Mouse (Mus musculus) small intestine, adult 2 months (tissue): ENCODE results near the gene Dnajb14. TPM values are rescaled to one million over a fixed set of nuclear protein-coding genes. Genes with fewer than 3 reads are reported as not detected.

Experiments used
- H3K27ac ChIP-seq: fragments of 200-500 bp; 2 replicates; pipeline ENCODE4 v1.5.1; 2012; ENCODE audit warnings: low read depth, low read length, control low read depth, inconsistent platforms; ENCODE audit not compliant: insufficient read depth
- H3K27me3 ChIP-seq: fragments of 200-500 bp; 2 replicates; pipeline ENCODE4 v1.6.1; 2012; ENCODE audit warnings: mild to moderate bottlenecking, moderate library complexity, low read length, inconsistent platforms; ENCODE audit not compliant: control insufficient read depth, insufficient read depth
- H3K36me3 ChIP-seq: fragments of 200-500 bp; 2 replicates; pipeline ENCODE4 v1.6.1; 2012; ENCODE audit warnings: mild to moderate bottlenecking, low read length, control low read depth, inconsistent platforms; ENCODE audit not compliant: control insufficient read depth, insufficient read depth
- H3K4me1 ChIP-seq: fragments of 200-500 bp; 2 replicates; pipeline ENCODE4 v1.6.1; 2012; ENCODE audit warnings: low read length, inconsistent platforms, mixed read lengths; ENCODE audit not compliant: control insufficient read depth, insufficient read depth, insufficient read length
- H3K4me3 ChIP-seq: fragments of 200-500 bp; 2 replicates; pipeline ENCODE4 v1.5.1; 2012; ENCODE audit warnings: low read depth, mild to moderate bottlenecking, control low read depth, inconsistent platforms, low read length, moderate library complexity
- CTCF ChIP-seq: fragments of 200-500 bp; IDR thresholded peaks from 2 replicates; pipeline ENCODE4 v1.5.1; 2012; ENCODE audit warnings: low read depth, mild to moderate bottlenecking, control low read depth, inconsistent platforms, low read length, moderate library complexity, mixed read lengths; ENCODE audit not compliant: insufficient replicate concordance, insufficient read length; ENCODE audit errors: extremely low read depth
- POLR2A ChIP-seq: fragments of 200-500 bp; IDR thresholded peaks from 2 replicates; pipeline ENCODE4 v1.6.1; 2012; ENCODE audit warnings: low read depth, mild to moderate bottlenecking, control low read depth, inconsistent platforms, low read length, moderate library complexity
- WGBS: fragments of 180-500 bp; shearing (Covaris S2); methylation state at CpG from one replicate; pipeline ENCODE4 v1.1.7; 2018; 5-methylcytosine and 5-hydroxymethylcytosine counted together
- polyA plus RNA-seq: library from polyadenylated mRNA; depleted of rRNA; stranded (reverse); fragments of >200 nt; gene quantifications from 2 replicates; pipeline ENCODE4 v1.2.3, GENCODE M21; 2012

Dnajb14 gene
- polyA plus RNA-seq, 1 experiment = 2.0 TPM

DNA sequence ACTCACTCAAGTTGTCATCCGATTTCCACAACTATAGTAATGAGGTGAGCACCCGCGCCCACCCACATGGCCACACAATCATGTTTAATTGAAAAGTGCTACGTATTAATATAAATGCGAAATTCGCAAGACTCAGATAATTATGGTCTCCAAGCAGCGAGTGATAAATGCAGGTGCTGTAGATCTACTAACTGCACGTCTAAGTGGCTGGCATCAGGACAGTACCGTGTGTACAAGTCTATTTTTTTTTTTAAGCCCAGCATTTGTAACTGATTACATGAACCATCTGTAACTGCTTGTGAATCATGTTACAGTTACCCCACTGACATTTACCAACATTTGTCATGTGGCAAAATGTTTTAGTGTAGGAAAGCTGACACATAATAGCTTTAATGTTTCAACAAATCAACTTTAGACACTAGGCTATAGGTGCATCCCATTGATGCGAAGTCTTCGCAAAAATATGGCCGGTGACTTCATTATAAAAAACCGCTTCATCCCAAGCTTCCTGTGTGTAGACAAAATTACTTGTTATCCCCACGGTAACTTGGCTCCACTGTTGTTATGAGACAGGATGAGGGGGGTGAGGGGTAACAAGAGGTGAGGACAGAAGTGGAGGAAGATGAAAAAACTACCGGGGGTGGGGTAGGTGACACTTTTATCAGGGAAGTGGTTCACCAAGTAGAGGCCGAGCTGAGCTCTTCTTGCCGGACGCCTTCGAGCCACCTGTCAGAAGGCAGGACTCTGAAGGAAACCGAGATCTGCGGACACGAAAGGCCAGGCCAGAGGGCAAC is 3.9 kb upstream of the Dnajb14 start:
- Histone ChIP-seq H3K27me3 (no peaks in the 10 kb centered on the region), H3K4me1 (no peaks in the 10 kb centered on the region; the same call in 1 of the 2 replicates), H3K36me3 (peaks cover 2% of the 10 kb centered on the region; the same call in 1 of the 2 replicates), H3K27ac (peak overlapping the region; percentile 82), H3K4me3 (peak overlapping the region; percentile 71)
- WGBS = 34% methylated on average over 22 of the region's 22 CpGs
- TF ChIP-seq CTCF = no peak
- no peak for TF ChIP-seq POLR2A

DNA sequence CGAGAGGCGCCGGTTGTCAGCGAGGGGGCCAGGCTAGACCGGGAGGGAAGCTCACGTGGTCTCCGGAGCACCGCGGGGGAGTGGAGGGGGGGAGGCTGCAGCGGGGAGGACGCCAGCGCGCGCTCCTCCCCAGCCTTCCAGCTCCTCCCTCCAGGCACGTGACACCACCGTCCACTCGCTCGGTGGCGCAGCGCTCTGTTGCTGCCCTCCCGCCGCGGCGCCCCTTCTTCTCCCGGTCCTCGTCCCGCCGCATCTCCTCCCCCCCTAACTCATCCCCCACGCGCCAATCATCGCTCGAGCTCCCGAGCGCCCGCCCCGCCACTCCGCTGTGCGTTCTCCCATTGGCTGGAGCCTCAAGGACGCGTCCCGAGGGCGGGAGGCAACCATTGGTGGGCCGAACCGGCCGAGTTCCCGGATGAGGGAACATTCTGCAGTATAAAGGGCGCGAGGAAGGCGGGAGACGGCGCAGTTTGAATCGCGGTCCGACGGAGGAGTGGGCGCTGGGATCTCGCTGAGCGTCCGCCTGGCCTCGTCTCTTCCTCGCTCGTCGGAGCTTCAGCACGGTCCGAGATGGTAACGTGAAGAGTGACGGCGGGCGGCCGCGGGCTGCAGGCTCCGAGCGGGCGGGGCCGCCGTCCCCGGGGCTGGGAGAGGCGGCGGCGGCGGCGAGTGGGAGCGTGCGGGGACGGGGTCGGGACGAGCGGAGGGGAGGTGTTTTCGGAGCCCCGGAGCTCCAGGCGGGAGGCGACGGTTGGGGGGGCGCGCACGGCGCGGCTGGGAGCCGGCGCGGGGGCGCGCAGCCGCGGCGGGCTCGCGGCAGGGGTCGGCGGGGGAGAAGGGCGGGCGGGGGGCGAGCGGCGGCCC is 3.1 kb upstream of the Dnajb14 start, which contains the start of gene H2afz:
TSS of gene H2afz (plus strand) at position 364 of the 864 bp plus-strand sequence.
- 2% methylated on average over 85 of the region's 115 CpGs for WGBS
- Histone ChIP-seq H3K4me3 (peak within 1 kb of the TSS; percentile 71), H3K27me3 (no peaks in the 10 kb centered on the region), H3K36me3 (peaks cover 2% of the 10 kb centered on the region; the same call in 1 of the 2 replicates), H3K4me1 (no peaks in the 10 kb centered on the region; the same call in 1 of the 2 replicates), H3K27ac (peak within 1 kb of the TSS; percentile 82)
- TF ChIP-seq CTCF (no peak), POLR2A (peak; percentile 91)

DNA sequence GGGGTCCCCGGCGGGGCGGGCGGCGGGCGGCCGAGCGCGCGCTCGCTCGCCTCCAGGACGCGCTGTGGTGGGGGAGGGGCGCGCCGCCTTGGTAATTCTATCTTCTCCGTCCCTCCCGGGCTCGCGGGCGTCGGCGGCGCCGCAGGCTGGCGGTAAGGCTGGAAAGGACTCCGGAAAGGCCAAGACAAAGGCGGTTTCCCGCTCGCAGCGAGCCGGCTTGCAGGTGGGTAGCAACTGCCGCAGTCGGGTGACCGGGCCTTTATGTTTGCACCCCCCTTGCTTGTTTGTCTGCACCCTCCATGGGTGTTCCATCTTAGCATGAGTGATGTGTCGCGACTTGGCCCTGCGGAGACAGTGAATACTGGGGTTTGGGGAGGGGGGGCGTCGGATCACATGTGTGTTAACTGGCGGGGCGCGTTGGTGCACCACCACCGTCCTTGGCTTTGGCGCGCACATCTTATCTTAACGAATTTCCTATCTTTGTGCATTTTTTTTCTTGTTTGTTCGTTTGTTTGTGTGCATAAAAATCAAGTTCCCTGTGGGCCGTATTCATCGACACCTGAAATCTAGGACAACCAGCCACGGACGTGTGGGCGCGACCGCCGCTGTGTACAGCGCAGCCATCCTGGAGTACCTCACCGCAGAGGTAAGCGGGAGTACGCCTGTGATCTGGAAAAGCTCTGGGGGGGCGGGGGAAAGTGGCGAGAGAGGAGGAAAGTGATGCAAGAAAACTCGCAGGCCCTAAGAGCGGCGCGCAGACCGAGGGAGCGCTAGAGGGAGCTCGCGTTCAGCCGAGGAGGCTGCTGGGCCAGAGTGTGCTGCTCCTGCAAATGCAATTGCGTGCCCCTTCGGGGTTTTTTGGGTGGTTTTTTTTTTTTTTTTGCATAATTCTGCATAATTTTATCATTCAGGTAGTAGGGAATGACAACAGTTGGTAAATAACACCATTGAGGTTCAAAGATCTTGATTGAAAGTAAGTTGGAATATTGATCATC is 2.2 kb upstream of the Dnajb14 start:
- peak overlapping the region; percentile 71 for H3K4me3 ChIP-seq
- peak overlapping the region; percentile 71 for H3K27ac ChIP-seq
- 2% methylated on average over 73 of the region's 74 CpGs for WGBS
- no peaks in the 10 kb centered on the region; the same call in 1 of the 2 replicates for H3K4me1 ChIP-seq
- no peaks in the 10 kb centered on the region for H3K27me3 ChIP-seq
- TF ChIP-seq CTCF = peak; percentile 93
- TF ChIP-seq POLR2A = no peak
- peaks cover 2% of the 10 kb centered on the region; the same call in 1 of the 2 replicates for H3K36me3 ChIP-seq

DNA sequence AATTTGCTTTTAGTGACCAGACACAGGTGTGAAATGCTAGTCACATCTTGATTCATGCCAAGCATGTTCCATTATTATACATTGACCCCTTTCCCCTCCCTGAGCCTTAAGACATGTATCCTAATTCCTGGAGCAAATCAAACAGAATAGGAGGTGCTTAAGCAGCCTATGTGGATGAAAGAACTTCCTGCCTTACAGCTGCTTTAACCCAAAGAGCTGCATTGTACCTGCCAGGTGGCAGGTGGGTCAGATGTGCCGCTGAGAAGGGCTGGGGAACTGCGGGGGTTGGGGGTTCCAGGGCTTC is 390 bp upstream of the Dnajb14 start:
- Histone ChIP-seq H3K36me3 (peaks cover 2% of the 10 kb centered on the region; the same call in 1 of the 2 replicates), H3K4me1 (no peaks in the 10 kb centered on the region; the same call in 1 of the 2 replicates), H3K27me3 (no peaks in the 10 kb centered on the region), H3K4me3 (peak overlapping the region; percentile 97), H3K27ac (peak overlapping the region; percentile 92)
- 8% methylated on average over 2 of the region's 2 CpGs for WGBS
- TF ChIP-seq CTCF (no peak), POLR2A (no peak)

DNA sequence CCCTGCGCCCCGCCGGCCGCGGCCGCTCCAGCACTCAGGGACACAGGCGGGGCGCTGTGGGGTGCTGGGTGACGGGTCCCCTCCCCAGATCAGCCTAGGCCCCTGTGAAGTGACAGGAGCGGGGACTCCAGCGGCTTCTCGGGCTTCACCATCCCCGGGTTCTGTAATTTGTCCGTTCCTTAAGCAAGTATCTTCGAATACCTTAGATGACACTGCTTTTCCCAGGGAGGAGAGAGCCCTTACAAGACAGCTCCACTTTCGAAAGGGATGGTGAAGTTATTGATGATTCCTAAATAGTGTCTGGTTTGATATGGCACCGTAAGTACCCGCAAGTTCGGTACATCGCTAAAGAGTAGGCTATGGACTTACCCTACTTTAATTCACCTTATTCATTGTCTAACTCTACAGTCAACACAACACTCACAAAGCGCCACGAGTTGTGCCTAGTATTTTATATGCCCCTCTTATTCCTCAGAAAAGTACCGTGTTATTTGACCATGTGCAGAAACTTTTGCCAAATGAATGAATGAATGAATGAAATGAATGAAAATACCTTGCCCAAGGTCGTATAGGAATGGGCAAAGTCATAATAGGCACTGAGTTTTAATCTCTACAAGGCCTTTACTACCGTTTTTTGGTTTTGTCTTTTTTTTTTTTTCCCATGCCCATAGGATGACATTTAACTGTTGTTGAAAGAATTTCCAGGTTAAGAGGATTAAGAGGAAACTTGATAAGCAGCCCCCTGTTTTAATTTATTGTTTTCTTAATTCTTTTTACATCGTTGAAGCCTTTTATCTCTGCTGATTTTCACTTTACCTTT is 829 bp downstream of the Dnajb14 start:
- 4% methylated on average over 26 of the region's 26 CpGs for WGBS
- peak overlapping the region; percentile 75; the same call in 1 of the 2 replicates for H3K27ac ChIP-seq
- H3K4me1 ChIP-seq = no peaks in the 10 kb centered on the region; the same call in 1 of the 2 replicates
- H3K27me3 ChIP-seq = no peaks in the 10 kb centered on the region
- H3K36me3 ChIP-seq = peaks cover 2% of the 10 kb centered on the region; the same call in 1 of the 2 replicates
- peak overlapping the region; percentile 97 for H3K4me3 ChIP-seq
- TF ChIP-seq POLR2A = no peak
- TF ChIP-seq CTCF = no peak

DNA sequence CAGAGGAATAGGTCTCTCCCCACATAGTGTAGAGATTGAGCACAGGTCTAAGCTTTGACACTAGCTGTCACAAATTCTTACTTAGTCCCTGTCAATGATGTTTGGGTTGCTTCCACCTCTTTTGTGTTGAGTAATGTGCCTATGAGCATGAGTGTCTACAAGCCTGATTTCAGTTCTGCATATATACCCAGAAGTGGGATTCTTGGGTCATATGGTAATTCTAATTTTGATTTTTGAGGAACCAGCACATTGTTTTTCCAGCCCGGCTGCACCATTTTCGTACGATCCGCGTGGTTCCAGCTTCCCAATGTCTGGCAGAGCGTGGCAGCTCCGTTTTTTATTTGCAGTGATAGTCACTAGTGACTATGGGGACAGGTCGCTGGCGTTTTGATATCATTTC is 1.9 kb downstream of the Dnajb14 start:
- TF ChIP-seq CTCF (no peak), POLR2A (no peak)
- Histone ChIP-seq H3K27me3 (no peaks in the 10 kb centered on the region), H3K36me3 (peaks cover 5% of the 10 kb centered on the region; the same call in 1 of the 2 replicates), H3K4me3 (no peak overlapping the region), H3K27ac (no peak overlapping the region), H3K4me1 (no peaks in the 10 kb centered on the region; the same call in 1 of the 2 replicates)
- WGBS = 91% methylated on average over 9 of the region's 9 CpGs
